Mouse (Mus musculus) spleen, adult 18-20 months (tissue): ENCODE measurements around the gene Atg101.

Experiments
- DNase-seq, 2 experiments: peaks; one replicate each; pipeline ENCODE4 v3.0.0; 2022; ENCODE audit warnings: mixed read lengths in 2 of 2

Gene Atg101

DNA sequence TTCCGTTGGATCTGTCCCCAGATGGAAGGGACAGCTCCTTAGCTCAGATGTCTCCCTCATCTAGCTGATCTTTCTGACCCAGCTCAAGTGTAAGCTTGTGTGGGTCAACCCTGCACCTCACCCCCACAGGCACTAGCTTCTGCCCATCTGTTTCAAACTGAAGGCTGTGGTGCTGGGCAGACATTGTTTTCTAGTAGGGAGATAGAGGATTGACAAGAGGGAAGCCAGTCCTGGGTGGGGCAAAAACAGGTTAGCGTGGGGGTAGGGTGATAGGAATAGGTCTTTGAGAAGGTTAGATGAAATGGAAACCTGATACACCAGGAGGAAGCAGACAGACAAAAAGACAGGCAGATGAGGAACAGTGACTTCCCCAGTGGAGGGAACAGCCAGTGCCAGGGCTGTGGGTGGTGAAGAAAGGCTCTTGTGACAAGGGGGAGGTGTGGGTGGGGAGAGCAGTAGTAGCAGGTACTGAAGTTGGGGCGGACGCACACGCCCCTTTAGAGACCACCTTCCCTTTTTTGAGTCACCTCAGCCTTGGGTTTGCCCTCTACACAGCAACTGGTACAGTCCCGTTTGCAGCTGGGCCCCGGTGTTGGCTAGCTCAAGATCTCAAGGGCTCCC is 28.1 kb upstream of the Atg101 start:
- DNase-seq = no peak

DNA sequence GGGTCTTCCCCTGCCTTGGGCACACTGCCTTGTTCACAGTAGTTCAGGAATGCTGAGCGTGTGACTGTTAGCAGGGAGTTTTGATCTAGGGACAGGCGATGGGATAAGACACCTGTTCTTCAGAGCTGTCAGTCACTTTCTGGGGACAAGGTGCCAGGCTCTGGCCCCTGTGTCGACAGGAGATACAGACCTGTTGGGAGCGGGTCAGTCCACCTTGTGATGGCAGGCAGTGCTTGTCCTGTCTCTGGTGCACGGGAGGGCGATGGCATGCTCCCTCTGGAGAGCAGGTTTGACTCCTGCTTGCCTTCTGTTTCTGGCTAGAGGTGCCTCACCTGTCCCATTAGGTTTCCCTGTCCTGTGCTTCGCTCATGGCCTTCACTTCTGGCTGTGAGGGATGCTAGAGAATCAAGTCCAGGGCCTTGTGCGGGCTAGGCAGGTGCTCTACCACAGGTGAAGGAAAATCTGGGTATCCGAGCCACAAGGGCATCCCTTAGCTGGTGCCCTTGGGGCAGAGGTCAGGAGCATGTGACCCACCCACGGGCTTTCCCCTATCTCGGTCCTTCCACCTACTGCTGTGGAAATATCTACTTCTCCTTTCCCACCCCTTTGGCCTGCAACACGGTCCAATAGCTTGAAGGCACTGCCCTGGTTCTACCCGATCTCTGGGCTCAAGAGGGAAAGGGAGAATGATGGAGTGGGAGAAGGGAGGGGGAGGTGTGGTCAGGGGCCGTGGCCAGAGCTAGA is 27.4 kb upstream of the Atg101 start:
- DNase-seq = no peak

DNA sequence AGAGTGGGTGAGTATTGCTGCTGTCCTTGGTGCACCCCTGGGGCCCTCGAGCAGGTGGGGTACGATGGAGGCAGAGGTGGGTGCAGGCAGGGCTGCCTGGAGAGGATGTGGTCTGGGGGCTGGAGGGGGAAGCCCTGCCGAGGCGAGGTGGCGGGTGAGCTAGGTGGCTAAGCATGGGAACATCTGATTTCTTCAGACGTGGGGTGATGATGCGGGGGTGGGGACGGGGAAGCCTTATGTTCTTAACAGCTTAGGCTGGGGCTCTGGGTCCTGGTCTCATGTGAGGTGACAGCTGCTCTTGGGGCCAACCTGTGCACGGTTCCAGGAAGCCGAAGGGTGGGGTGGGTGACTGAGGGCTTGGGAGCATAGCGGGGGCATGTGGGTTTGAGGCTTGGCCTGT is 25.7 kb upstream of the Atg101 start:
- DNase-seq = peak in 1 of 2 experiments; percentile 37

GRCm38 (mm10) chr15:101259922-101260321 is 24.1 kb upstream of the Atg101 start:
- DNase-seq = no peak

GRCm38 (mm10) chr15:101260387-101260786 is 23.7 kb upstream of the Atg101 start:
- DNase-seq = no peak

DNA sequence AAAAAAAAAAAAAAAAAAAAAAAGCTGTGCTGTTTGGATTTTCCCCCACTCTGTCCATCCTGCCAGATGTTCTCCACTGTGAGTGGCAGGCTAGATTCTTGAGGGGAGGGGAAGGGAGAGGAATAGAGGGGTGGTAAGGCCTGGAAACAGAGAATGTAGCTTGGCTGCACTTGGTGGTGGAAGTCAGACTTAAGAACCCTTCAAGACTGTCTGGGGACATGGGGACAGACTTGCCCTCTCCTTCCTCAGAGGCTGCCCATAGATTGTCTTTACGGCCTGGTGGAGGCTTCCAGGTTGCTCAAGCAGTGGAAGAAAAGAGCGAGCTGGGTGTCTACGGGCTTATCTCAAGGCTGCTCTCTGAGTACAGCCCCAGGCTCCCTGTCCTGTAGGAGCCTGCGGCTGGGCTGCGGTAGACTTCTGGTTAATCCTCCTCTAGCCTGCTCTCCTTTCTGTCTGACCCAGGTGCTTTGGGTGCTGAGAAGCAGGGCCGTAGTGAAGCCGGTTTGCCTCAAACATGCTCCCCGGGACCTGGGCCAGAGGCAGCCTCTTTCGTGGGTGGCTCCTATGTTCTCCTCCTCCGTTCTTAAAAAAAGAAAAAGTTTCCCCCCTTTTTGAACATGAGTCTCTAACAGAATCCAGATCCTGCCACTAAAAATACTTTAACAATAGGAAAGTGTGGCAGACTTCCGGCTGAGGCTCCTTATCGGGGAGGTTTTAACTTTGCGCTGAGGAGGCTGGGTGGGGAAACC is 23.0 kb upstream of the Atg101 start:
- no peak for DNase-seq

- peak in 1 of 2 experiments; percentile 58 for DNase-seq
Observed at GRCm38 (mm10) chr15:101262502-101262901, 21.6 kb upstream of the Atg101 start.

DNA sequence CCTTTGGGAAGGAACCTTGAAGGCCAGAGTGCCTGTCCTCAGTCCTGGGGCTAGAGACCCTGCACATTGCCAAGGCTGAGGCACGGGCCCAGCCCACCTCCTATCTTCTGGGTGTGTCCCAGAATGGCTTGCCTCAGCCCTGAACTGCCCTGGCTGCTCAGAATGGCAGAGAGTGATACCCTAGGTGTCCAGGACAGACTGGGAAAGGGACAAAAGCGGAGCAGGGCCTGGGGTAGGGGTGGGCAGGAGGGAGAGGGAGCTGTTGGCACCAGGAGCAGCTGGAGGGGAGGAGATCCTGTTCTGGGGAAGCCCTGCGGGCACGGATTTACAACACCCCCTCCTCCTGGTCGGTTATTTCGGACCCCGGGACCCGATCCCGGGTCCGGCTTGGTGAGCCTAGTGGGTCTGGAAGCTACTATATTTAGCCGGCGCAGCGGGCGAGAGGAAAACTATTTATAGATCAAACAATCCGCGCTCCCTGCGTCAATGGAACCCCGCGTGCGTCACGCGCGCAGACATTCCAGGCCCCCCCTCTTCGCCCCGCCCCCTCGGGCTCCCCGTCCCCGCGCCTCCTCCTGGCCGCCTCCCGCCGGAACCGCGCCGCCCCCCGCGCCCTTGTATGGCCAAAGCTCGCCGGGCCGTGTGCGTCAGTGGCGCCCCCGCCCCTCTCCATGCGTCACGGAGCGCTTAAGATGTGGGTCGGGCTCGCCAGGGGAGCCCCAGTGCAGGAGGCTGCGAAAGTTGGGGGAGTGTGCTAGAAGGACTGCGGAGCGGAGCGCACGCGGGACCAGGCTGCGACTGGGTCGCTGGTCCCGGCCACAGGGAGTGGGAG is 17.7 kb upstream of the Atg101 start:
- DNase-seq = peak; percentile 85 to 89

DNA sequence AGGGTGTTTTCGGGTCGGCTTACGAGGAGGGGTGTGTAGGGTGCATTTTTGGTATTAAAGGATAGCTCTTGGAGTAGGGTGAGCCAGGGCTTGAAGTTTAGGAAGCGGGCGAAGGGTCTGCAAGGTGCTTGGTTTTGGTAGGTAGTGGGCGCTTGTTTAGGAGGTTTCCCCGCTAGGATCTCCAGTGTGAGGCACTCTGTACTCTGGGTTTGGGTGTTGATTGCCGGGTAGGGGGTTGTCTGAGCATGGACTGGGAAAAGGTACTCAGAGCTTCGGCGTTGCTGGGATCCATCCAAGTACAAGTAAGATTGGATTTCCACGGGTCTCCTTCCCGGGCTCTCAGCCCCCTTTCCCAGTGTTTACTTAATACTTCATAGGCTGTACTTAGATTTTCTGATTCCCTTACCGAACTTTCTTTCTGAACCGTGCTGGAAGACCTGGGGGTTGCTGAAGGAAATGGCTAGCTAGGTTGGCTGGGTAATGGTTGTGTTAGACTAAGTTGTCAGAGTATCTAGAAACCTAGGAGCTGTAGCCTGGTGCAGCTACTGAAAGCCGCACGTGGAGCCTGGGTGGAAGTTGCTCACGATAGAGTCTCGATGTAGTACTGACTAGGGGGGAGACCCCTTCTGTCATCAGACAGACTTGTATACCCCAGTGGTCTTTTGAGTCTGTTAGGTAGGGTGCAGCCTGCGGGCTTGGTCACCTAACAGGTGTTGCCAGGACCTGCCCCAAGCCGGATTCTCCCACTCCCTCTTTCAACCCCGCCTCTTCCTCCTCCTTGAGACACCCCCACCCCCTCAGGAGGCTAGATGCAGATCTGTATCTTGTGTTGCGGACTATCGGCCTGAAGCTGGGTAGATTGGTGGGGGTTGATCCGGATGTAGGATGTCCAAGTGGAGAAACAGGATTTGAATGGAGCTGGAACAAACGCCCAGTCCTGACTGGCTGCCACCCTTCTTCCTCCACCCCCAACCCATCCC is 16.7 kb upstream of the Atg101 start:
- no peak for DNase-seq

DNA sequence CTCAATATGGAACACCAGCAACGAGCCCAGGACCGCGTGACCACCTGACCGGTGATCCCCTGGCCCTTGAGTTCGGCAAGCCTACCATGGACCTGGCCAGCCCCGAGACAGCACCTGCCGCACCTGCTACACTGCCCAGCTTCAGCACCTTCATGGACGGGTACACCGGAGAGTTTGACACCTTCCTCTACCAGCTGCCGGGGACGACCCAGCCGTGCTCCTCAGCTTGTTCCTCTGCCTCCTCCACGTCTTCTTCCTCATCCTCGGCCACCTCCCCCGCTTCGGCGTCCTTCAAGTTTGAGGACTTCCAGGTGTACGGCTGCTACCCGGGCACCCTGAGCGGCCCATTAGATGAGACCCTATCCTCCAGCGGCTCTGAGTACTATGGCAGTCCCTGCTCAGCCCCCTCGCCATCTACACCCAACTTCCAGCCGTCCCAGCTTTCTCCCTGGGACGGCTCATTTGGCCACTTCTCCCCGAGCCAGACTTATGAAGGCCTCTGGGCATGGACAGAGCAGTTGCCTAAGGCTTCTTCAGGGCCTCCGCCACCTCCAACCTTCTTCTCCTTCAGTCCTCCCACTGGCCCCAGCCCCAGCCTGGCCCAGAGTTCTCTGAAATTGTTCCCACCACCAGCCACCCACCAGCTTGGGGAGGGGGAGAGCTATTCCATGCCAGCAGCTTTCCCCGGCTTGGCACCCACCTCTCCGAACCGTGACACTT is 13.8 kb upstream of the Atg101 start:
- no peak for DNase-seq

DNA sequence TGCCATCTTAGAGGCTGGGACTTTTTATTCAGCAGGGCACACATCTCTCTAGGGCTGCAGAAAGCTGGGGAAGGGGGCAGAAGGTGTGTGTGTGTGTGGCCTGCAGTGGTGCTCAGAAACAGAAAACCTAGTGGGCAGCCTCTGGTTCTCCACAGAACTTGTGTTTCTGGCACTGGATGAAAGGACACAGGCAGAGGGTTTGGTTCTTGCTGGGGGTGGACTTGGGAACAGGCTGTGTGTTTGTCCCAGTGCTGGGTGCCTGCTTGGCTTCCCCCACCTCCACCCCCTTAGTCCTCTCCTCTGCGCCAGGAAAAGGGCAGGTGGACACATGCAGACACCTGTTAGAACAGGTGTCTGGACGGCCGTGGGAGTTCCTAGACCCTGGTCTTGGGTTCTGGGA is 13.0 kb upstream of the Atg101 start:
- no peak for DNase-seq

GRCm38 (mm10) chr15:101271513-101271912 is 12.6 kb upstream of the Atg101 start:
- no peak for DNase-seq

DNA sequence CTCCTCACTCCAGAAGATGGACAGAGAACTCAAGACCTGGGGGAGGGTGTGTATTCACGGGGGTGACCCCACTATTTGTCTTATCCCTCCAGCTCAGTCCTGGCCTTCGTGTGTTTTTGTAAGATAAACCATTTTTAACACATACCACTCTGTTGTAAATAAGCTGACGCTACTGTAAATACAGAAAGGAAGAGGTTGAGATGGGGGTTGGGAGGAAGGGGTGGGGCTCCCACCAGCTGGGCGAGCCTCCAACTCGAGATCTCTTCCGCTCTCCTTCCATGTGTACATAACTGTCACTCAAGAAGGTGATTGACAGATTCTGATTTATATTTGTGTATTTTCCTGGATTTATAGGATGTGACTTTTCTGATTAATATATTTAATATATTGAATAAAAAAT is 9.7 kb upstream of the Atg101 start:
- no peak for DNase-seq

GRCm38 (mm10) chr15:101277351-101277899 is 6.6 kb upstream of the Atg101 start:
- DNase-seq = no peak

GRCm38 (mm10) chr15:101278589-101278988 is 5.5 kb upstream of the Atg101 start:
- no peak for DNase-seq

- no peak for DNase-seq
Observed at GRCm38 (mm10) chr15:101279430-101279999, 4.6 kb upstream of the Atg101 start.

GRCm38 (mm10) chr15:101282471-101282870 is 1.6 kb upstream of the Atg101 start:
- DNase-seq = no peak

DNA sequence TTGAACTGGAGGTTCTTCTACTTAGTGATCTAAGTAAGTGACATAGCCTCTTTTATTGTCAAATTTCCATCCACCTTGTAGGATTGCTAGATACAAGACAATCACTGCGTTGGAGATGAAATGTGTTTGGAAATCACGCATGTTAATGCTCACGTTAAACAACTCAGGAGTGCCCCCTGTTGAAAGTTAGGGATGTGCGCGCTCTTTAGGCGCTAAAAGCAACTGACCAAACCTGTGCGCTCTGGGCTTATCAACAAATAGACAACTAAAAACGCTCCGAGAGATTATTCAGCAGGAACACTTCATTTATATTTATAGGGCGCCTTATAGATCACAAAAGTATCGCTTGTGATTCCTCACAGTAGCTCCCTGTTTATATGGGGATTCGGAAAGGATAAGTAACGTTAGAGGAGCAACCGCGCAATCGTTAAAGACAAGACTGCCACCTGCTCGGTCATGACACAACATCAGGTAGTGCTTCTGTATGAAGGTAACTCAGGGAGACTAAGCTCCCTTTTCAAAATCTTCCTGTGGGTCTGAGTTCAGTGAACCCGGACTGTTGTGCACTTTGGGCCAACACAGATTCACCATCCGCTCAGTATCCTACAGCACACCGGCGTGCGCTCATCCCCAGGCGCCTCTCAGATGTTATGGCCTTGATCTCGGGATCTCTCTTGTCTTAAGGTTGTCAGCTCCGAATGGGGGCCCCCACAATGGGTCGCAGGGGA is 725 bp upstream of the Atg101 start:
- peak in 1 of 2 experiments; percentile 38 for DNase-seq

DNA sequence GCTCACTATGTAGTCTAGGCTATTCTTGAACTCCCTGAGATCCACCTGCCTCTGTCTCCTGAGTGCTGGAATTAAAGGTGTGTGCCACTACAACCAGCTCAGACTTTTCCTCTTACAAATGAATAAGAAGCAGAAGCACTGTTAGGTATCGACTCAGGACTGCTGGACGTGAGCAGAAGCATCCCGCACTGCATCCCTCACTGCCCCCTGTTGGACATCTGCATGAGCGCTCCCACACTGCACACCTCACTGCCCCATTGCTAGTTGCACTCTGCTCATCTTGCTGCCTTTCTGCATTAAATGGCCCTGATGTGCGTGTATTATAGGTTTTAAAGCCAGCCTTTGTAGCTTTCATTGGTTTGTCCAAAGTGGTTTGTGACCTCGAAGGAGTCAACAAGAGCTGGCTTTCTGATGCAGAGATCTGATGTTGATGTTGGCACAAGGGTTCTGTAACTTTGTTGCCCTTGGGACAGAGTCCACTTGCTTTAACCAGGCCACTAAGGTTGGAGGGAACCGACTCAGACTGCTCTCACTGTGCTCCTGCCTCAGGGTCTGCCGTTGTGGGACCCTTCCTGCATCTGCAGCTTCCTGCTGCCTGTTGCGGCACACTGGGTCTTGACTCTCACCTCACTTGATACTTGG is 2.2 kb downstream of the Atg101 start:
- no peak for DNase-seq
